Mouse (Mus musculus) cerebellum, adult (tissue): ENCODE measurements around the gene Fam216b.

Experiments
- ATAC-seq: cut with Nextera tagmentation; 2 replicates; pipeline ENCODE4 v1.9.2; 2017; ENCODE audit warnings: mild to moderate bottlenecking, moderate library complexity, mixed read lengths; ENCODE audit not compliant: insufficient number of reproducible peaks, low FRiP score, low TSS enrichment

Gene Fam216b

DNA sequence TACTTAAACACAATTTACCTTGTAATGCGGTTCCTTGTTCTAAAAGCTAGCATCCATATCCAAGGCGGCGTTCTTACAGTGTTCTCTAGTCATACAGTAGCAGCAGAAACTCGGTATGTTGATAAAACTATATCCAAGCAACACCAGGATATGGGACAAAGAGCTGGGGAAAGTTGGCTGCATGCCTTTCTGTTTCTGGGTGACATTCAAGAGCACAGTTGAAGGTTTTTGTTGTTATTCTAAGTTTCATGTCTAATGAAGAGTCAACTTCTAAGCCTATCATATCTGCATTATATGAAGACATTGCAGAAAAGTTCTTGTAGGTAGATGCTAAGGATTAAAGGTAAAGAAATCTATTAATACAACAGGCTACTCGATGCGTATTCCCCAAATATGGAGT is at the start of gene Fam216b:
TSS of gene Fam216b (minus strand) at position 101 of the 400 bp plus-strand sequence.
- ATAC-seq: no peak

DNA sequence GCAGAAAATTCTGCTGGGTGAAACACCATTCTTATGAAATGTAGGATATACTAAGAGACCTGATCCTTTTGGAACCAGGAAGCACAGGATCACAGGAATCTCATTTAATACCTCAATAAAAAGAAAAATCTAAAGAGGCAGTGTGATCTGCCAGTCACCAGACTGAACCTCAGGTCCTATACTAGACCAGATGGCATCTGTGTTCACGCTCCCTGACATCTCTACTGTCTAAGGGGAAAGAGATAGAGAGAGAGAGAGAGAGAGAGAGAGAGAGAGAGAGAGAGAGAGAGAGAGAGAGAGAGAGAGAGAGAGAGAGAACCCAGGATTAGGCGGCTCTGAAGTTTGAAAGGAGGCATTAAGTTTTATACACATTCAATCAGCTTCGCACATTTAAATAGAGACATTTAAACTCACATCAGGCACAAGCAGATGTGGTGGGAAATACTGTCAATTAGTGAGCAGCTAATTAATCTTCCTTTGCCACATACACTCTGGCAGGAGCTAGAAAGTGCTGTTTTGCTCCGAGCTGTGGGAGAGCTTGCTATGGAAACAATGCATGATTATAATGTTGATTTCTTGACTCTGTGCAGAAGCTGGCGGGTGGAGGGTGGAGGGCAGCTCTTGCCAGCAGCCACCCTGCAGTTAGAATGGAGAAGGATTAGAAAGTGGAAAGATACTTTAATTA is 43.7 kb upstream of the Fam216b start:
- ATAC-seq: no peak

DNA sequence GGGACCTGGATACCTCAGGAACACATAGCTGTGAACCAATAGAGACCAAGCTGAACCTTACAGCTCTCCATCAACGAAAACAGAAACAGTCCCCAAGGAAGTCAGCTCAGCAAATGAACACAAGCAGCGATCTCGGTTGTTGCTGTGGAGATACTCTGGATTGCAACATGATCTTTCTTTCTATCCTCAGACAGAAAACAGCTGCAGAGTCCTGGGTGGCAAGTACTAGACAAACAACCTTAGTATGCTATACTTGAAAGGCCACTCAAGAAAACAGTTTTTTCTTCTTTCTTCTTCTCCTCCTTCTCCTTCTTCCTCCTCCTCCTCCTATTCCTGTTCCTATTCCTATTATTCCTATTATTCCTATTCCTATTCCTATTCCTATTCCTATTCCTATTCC is 37.9 kb upstream of the Fam216b start:
- no peak for ATAC-seq

DNA sequence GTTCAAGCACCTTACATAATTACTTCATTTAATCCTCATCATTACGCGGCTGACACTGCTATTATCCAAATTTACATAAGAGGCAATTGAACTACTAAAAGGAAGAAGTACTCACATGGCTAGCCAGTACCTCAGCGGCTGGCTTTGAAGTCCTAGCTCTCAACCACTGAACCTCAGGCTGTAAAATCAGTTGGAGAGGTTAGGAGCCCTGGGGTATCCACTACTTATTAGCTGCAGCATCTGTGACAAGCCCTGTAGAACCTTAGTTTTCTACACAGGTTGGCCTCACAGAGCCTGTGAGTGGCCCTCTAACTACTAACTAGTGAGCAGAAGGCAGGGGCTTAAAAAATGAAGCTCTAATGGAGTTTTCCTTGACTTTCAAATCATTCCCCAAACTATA is 31.5 kb upstream of the Fam216b start:
- ATAC-seq: no peak

DNA sequence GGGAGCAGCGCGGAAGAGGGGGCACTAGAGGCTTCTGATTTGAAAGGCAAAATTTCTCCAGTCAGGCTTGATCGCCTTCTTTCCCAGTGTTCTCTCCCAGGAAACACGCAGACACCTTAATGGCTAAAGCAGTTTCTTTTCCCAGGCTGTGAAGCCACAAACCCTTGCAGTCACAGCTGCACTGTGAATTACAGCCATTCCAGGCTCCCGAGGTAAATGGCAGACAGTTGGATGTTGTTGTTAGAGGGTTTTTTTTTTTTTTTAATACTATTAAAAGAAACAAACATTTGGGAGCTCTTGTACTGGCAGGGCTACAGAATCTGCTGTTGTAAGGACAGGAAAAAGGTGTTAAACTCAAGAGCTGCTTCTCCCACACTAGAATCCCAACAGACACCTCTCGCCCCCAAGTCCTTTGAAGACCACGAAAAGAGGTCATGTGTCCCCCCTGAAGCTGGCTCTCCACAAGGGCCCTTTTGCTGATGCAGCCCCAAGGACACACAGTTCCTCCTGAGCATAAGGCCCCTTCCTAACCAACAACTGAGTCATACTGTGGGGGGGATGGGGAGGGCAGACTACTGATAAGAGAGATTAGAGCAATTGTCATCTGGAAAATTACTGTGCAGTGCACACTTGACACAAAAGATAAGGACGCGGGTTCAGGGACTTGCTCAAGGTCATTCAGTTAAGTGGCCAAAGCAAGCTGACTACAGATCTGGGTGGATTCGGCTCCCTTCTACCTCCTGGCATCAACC is 30.8 kb upstream of the Fam216b start:
- no peak for ATAC-seq

- ATAC-seq: no peak
Measured at GRCm38 (mm10) chr14:78117671-78118070, 28.9 kb upstream of the Fam216b start.

DNA sequence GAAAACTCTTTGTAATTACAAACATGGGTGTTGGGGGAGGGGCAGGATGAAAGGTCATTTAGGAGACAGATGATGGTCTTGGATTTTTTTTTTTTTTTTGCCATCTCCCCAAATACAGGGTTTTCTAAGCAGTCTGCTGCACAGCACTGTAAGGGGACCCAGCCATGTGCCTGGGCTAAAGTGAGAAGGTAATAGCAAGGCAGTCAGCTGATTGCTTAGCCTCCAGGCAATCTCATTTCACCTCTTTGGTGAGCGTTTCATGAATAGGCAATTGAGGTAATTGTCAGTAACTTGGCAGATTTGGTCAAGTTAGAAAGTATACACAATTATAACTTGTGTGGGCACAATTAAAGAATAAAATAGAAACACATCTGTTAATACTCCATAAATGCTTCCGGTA is 28.5 kb upstream of the Fam216b start:
- ATAC-seq: no peak

- ATAC-seq: no peak
Measured at GRCm38 (mm10) chr14:78112466-78112865, 23.7 kb upstream of the Fam216b start.

DNA sequence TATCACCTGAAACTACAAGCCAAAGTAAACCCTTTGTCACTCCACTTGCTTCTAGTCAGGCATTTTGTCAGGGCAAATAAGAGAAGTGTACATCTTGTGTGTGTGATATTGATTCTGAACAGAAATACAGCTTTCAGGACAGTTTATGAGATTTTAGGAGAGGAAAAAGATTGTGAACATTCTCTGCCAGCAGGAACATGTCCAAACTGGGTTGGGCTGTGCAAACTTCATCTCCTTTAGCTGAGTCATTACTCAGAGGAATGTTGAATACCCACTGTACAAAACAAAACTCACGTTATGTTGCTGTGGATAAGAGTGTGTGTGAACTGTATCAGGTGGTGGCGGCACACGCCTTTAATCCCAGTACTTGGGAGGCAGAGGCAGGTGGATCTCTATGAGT is 22.1 kb upstream of the Fam216b start:
- ATAC-seq: no peak

DNA sequence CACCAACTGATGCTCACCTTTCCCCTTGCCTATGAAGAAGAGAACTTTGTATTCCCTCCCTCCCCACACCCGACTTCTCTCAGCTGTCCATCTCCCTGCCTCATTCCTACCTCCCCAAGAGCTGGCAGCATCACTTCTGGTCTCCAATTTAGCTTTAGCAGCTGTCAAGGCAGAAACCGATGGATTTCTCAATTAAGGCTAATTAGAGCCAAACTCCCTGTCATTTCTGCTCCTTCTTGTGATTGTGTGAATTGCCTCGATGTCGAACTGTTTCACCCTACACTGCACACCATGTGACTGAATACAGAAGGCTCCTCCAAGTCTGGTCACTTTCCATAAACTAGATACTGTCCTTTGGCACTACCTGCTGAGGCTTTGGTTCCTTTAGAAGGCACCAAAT is 20.6 kb upstream of the Fam216b start:
- ATAC-seq: no peak

GRCm38 (mm10) chr14:78108388-78108787 is 19.6 kb upstream of the Fam216b start:
- no peak for ATAC-seq

GRCm38 (mm10) chr14:78089591-78089990 is 784 bp upstream of the Fam216b start:
- peak; percentile 40; the same call in 1 of the 2 replicates for ATAC-seq

GRCm38 (mm10) chr14:78083465-78083864 is 5.3 kb downstream of the Fam216b start:
- no peak for ATAC-seq

DNA sequence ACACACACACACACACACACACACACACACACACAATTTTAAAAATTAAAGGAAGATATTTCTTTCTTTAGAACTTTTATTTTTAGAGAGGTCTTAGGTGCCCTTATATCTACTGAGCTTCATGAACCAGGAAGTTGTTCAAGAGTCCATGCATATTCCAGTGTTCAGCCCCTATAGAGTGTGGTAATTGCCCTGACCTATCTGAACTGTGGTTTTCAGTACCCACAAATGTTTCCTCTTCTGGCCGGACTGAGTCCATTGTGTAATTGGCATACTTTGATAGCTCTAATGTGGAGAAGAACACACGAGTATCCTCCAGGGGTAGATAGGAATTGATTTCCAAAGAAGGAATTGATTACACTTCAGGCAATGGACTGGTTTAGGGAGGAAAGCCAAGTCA is 11.3 kb downstream of the Fam216b start:
- ATAC-seq: no peak

DNA sequence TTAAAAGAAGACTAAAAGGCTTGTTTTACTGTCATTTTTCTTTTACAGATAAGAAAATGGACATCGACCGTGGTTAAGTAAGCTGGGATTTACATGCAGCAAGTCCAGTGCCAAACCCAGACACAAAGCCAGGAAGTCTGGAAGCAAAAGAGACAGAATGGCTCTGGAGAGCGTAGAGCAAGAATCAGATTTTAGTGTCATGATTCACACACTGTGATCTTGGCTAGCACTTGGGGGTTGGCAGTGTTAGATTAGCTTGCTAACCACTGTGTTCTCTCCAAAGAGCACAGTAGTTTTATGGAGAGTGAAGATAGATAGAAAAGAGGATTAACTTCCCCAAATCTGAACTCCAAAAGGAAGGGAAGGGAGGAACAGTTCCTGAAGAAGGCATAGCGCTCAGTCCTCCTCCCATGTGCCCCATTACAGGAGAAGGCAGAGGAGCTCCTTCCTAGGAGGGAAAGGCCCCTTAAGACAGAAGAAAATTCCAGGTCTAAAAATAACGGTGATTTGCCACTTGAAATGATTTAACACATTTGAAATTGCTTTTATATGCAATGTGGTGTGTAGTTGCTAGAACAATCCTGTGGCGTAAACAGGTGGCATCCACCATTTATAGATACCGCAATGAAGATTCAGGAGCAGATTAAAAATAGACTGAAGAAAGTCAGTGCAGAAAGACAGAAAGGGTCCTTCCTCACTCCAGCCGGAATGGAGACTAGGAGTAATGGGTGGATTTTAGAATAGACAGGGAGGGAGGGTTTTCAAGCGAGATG is 22.7 kb downstream of the Fam216b start:
- no peak for ATAC-seq

GRCm38 (mm10) chr14:78062484-78062883 is 26.3 kb downstream of the Fam216b start:
- no peak for ATAC-seq

DNA sequence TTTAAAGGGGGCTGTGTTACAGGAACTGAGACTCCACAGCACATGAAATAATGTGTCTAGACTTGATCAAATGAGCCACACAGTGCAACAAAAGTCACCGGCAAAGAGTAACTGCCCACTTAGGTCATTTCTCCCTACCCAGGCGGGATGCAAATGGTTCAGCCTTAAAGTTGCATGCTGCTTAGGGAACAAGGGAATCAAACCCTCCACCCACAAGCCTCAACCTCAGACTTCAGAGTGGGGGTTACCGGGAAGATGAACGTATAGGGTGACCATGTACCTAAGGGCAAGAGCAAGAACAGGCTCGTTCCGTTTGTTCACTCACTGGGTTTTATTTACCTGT is 28.2 kb downstream of the Fam216b start:
- no peak for ATAC-seq

- no peak for ATAC-seq
Measured at GRCm38 (mm10) chr14:78059878-78060608, 28.8 kb downstream of the Fam216b start.

DNA sequence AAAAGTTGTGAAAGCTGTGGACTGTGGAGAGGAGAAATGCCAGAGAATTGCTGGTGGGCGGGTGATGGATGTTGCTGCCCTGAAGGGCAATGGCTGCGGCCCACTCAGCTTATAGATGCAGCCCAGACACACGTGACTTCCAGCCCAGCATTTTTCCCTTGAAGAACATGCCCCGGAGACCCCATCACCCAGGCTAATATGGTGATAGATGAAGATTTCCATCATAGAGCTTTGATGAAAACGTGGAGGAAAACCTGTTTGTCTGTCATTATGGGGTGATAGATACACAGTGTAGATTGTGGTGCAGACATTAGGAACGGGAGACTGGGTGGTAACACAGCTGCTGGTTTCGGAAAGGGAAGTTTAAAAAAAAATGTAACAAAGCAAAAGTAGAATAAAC is 31.4 kb downstream of the Fam216b start:
- no peak for ATAC-seq

DNA sequence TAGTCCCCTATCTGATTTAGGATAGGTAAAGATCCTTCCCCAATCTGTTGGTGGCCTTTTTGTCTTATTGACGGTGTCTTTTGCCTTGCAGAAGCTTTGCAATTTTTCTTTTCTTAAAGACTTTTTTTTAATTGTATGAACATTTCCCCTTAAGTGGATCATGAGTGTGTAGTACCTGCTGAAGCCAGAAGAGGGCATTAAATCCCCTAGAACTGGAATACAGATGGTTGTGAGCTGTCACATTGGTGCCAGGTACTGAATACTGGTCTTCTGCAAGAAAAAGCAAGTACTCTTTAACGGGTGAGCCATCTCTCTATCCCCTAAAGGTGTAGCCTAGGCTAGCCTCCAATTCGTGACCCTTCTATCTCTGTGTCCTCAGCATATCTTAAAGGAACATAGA is 32.4 kb downstream of the Fam216b start:
- no peak for ATAC-seq

GRCm38 (mm10) chr14:78048674-78049073 is 40.1 kb downstream of the Fam216b start:
- no peak for ATAC-seq
